Mouse (Mus musculus) megakaryocyte, embryonic 14.5 days (primary cell): ENCODE measurements around the gene Nup210.

Source experiments
- FLI1 ChIP-seq: IDR thresholded peaks from 2 replicates; pipeline ENCODE4 v1.6.1; 2012; ENCODE audit warnings: low read length, inconsistent platforms, mixed read lengths
- GATA1 ChIP-seq: IDR thresholded peaks from 3 replicates; pipeline ENCODE4 v1.6.1; 2012; ENCODE audit warnings: mixed read lengths, low read length, inconsistent platforms, borderline replicate concordance

GRCm38 (mm10) chr6:91117149-91117548 lies 520 bp upstream of the Nup210 start:
- TF ChIP-seq GATA1 (no peak), FLI1 (no peak)
